Mouse (Mus musculus) gastrocnemius, postnatal 10 days (tissue): ENCODE measurements at regions not wholly inside any gene's neighbourhood (a gene's known extent, or its start where the extent isn't known, plus 50 kb on each side); places are given as distances from the start of the nearest gene placed in this dataset.

ENCODE experiments used
- DNase-seq: peaks from one replicate; pipeline ENCODE4 v3.0.0; 2021; ENCODE audit warnings: mixed read lengths

GRCm38 (mm10) chr11:45794361-45794981, 57.4 kb upstream of the Clint1 start:
- no peak for DNase-seq

GRCm38 (mm10) chr11:45795322-45795721, 56.5 kb upstream of the Clint1 start:
- DNase-seq: no peak

GRCm38 (mm10) chr11:45795731-45796130, 56.1 kb upstream of the Clint1 start:
- DNase-seq: peak; percentile 74

- DNase-seq: no peak
Measured at GRCm38 (mm10) chr11:45799732-45800386, 52.0 kb upstream of the Clint1 start.
